In genomic region chr2:155514666-155515065, GRCm38 (mm10) we compare ENCODE assay signal across 8 mouse cellular contexts. TPM values are rescaled to one million over a fixed set of nuclear protein-coding genes. Genes with fewer than 3 reads are reported as not detected.
A peak's percentile ranks its signal among the peaks of the same experiment; 100 is the strongest.
DNase-seq lines count a peak whose midpoint lies in the region; ATAC-seq and TF ChIP-seq lines count a peak whose summit lies in the region.

No protein-coding gene starts in this region.

- intact Hi-C loops in heart, postnatal 10 days (cut with DNase I): loop anchor here (5.0 kb wide), 1 partner anchor 253 kb away; no protein-coding TSS in a partner anchor

- H3K27ac ChIP-seq in forebrain, embryonic 13.5 days: 0 out of 2 replicates have a peak overlapping the region, but pooled peaks have one; percentile 51
- no peak overlapping the region for H3K27ac ChIP-seq in liver, embryonic 14.5 days
- H3K27ac ChIP-seq in neural tube, embryonic 11.5 days (ENCODE audit: low read depth, low read length): no peak overlapping the region
- H3K27ac ChIP-seq in stomach, embryonic 14.5 days (ENCODE audit: low read length): no peak overlapping the region

- H3K4me3 ChIP-seq in forebrain, embryonic 13.5 days: peak overlapping the region; percentile 64
- no peak overlapping the region for H3K4me3 ChIP-seq in liver, embryonic 14.5 days (ENCODE audit: insufficient read depth in 1 of 2, low read depth in 2 of 2, low read length in 2 of 2)
- peak overlapping the region; percentile 50 for H3K4me3 ChIP-seq in neural tube, embryonic 11.5 days (ENCODE audit: low read depth, low read length)
- peak overlapping the region; percentile 27 for H3K4me3 ChIP-seq in stomach, embryonic 14.5 days (ENCODE audit: low read depth, low read length)

- H3K9me3 ChIP-seq in forebrain, embryonic 13.5 days (replicated peaks): no peaks in the 10 kb centered on the region
- no peaks in the 10 kb centered on the region for H3K9me3 ChIP-seq in liver, embryonic 14.5 days (ENCODE audit: control insufficient read depth, low read length)
- H3K9me3 ChIP-seq in neural tube, embryonic 11.5 days (ENCODE audit: control insufficient read depth, low read length): no peaks in the 10 kb centered on the region
- H3K9me3 ChIP-seq in stomach, embryonic 14.5 days (ENCODE audit: control insufficient read depth, low read depth, low read length): no peaks in the 10 kb centered on the region

- TF ChIP-seq CTCF in liver, embryonic 14.5 days (IDR thresholded peaks at IDR 0.05; ENCODE audit: low read depth): peak; percentile 42

- peak; percentile 29 for ATAC-seq in forebrain, embryonic 13.5 days
- ATAC-seq in liver, embryonic 14.5 days (ENCODE audit: insufficient read depth): no peak
- ATAC-seq in neural tube, embryonic 11.5 days (ENCODE audit: insufficient read depth, low FRiP score, low TSS enrichment): peak; percentile 15; the same call in 1 of the 2 replicates
- ATAC-seq in stomach, embryonic 14.5 days (ENCODE audit: insufficient number of reproducible peaks, insufficient read depth, low FRiP score, low read depth): no peak

- peak; percentile 84 for DNase-seq in B cell, adult 2 months
- DNase-seq in brain, adult 2 months (ENCODE audit: low read depth, low spot score): peak; percentile 95
- DNase-seq in heart, postnatal 10 days: peak; percentile 69 to 72
- DNase-seq in kidney, postnatal 4 days: peak; percentile 81 to 84
- no peak for DNase-seq in liver, embryonic 14.5 days (ENCODE audit: low read depth in 3 of 3, low spot score in 3 of 3)
- peak; percentile 78 for DNase-seq in neural tube, embryonic 11.5 days (ENCODE audit: low spot score)

- peaks cover 35% of the 10 kb centered on the region for H3K4me1 ChIP-seq in forebrain, embryonic 13.5 days
- H3K4me1 ChIP-seq in liver, embryonic 14.5 days (replicated peaks; ENCODE audit: control insufficient read depth in 2 of 2, insufficient read depth in 2 of 2, low read length in 1 of 2): peaks cover 10 to 12% of the 10 kb centered on the region in 2 experiments
- H3K4me1 ChIP-seq in neural tube, embryonic 11.5 days (ENCODE audit: control insufficient read depth, insufficient read depth, low read length): peaks cover 16% of the 10 kb centered on the region
- no peaks in the 10 kb centered on the region for H3K4me1 ChIP-seq in stomach, embryonic 14.5 days (ENCODE audit: control insufficient read depth, insufficient read depth, low read length)

- H3K36me3 ChIP-seq in forebrain, embryonic 13.5 days (ENCODE audit: poor library complexity, severe bottlenecking): peaks cover 2% of the 10 kb centered on the region; the same call in 1 of the 2 replicates
- no peaks in the 10 kb centered on the region for H3K36me3 ChIP-seq in liver, embryonic 14.5 days (replicated peaks; ENCODE audit: control insufficient read depth, insufficient read depth, low read depth)
- H3K36me3 ChIP-seq in neural tube, embryonic 11.5 days (ENCODE audit: control insufficient read depth, insufficient read depth, low read length): no peaks in the 10 kb centered on the region
- no peaks in the 10 kb centered on the region for H3K36me3 ChIP-seq in stomach, embryonic 14.5 days (ENCODE audit: control insufficient read depth, insufficient read depth, low read length)

- TF ChIP-seq EP300 in liver, embryonic 14.5 days (IDR thresholded peaks at IDR 0.05; ENCODE audit: low read depth): no peak

- H3K4me2 ChIP-seq in forebrain, embryonic 13.5 days: peak overlapping the region; percentile 87
- peak overlapping the region; percentile 35 for H3K4me2 ChIP-seq in liver, embryonic 14.5 days (ENCODE audit: low read depth)
- peak overlapping the region; percentile 83 for H3K4me2 ChIP-seq in neural tube, embryonic 11.5 days (ENCODE audit: low read depth)
- peak overlapping the region; percentile 56 for H3K4me2 ChIP-seq in stomach, embryonic 14.5 days (replicated peaks; ENCODE audit: low read depth, low read length)

- H3K9ac ChIP-seq in forebrain, embryonic 13.5 days: peak overlapping the region; percentile 92
- no peak overlapping the region for H3K9ac ChIP-seq in liver, embryonic 14.5 days (replicated peaks)
- H3K9ac ChIP-seq in neural tube, embryonic 11.5 days (ENCODE audit: low read length): peak overlapping the region; percentile 76
- H3K9ac ChIP-seq in stomach, embryonic 14.5 days (replicated peaks; ENCODE audit: low read depth, low read length): peak overlapping the region; percentile 18; the same call in 1 of the 2 replicates

- no peaks in the 10 kb centered on the region; the same call in 1 of the 2 replicates for H3K27me3 ChIP-seq in forebrain, embryonic 13.5 days
- H3K27me3 ChIP-seq in liver, embryonic 14.5 days (ENCODE audit: control insufficient read depth, insufficient read depth, low read length): peaks cover 12% of the 10 kb centered on the region
- no peaks in the 10 kb centered on the region for H3K27me3 ChIP-seq in neural tube, embryonic 11.5 days (ENCODE audit: control insufficient read depth, insufficient read depth, low read length)
- H3K27me3 ChIP-seq in stomach, embryonic 14.5 days (ENCODE audit: control insufficient read depth, insufficient read depth, low read length): no peaks in the 10 kb centered on the region

- whole genome bisulfite sequencing in forebrain, embryonic 13.5 days: 0% methylated on average over 21 of the region's 23 CpGs
- 4% methylated on average over 23 of the region's 23 CpGs for WGBS in liver, embryonic 14.5 days (ENCODE audit: insufficient replicate concordance)
- WGBS in neural tube, embryonic 11.5 days: 1% methylated on average over 18 of the region's 23 CpGs
- 1% methylated on average over 23 of the region's 23 CpGs for WGBS in stomach, embryonic 14.5 days

RNA-seq across cellular contexts. Expression of gene Acss2, which starts 3.1 kb away (rescaled TPM):
- polyA plus RNA-seq in forebrain, embryonic 13.5 days (2015; fragmentation: Nextera tagmentation; extraction: Ambion mirVana): 19.0 and 22.8 TPM in 2 replicates
- 10 to 100 TPM; 26.8 to 27.8 TPM for total RNA-seq in heart, postnatal 10 days (2021)
- polyA plus RNA-seq in liver, embryonic 14.5 days (2012; rRNA removed): 13.8 and 14.3 TPM in 2 replicates
- polyA plus RNA-seq in liver, embryonic 14.5 days (2014; fragmentation: Nextera tagmentation; extraction: Ambion mirVana): 18.3 and 21.4 TPM in 2 replicates
- 22.0 and 28.8 TPM in 2 replicates for polyA plus RNA-seq in neural tube, embryonic 11.5 days (2014; fragmentation: Nextera tagmentation; extraction: Ambion mirVana)
- 9.5 and 10.8 TPM in 2 replicates for polyA plus RNA-seq in stomach, embryonic 14.5 days (2014; fragmentation: Nextera tagmentation; extraction: Ambion mirVana)

RNA-seq across cellular contexts. Expression of gene Ggt7, which starts 3.4 kb away (rescaled TPM):
- 33.7 and 39.4 TPM in 2 replicates for polyA plus RNA-seq in forebrain, embryonic 13.5 days (2015; fragmentation: Nextera tagmentation; extraction: Ambion mirVana)
- 1 to 10 TPM in 1 of 2 experiments, under 1 TPM in 1; 0.98 to 1.8 TPM for total RNA-seq in heart, postnatal 10 days (2021)
- 0.35 and 0.83 TPM in 2 replicates for polyA plus RNA-seq in liver, embryonic 14.5 days (2012; rRNA removed)
- 0.18 and 0.20 TPM in 2 replicates for polyA plus RNA-seq in liver, embryonic 14.5 days (2014; fragmentation: Nextera tagmentation; extraction: Ambion mirVana)
- 14.4 and 17.1 TPM in 2 replicates for polyA plus RNA-seq in neural tube, embryonic 11.5 days (2014; fragmentation: Nextera tagmentation; extraction: Ambion mirVana)
- polyA plus RNA-seq in stomach, embryonic 14.5 days (2014; fragmentation: Nextera tagmentation; extraction: Ambion mirVana): 2.4 and 2.6 TPM in 2 replicates

RNA-seq across cellular contexts. Expression of gene Ncoa6, which starts 41.0 kb away (rescaled TPM):
- polyA plus RNA-seq in forebrain, embryonic 13.5 days (2015; fragmentation: Nextera tagmentation; extraction: Ambion mirVana): 29.6 and 30.5 TPM in 2 replicates
- 10 to 100 TPM; 40.5 to 40.7 TPM for total RNA-seq in heart, postnatal 10 days (2021)
- polyA plus RNA-seq in liver, embryonic 14.5 days (2012; rRNA removed): 8.4 and 9.0 TPM in 2 replicates
- polyA plus RNA-seq in liver, embryonic 14.5 days (2014; fragmentation: Nextera tagmentation; extraction: Ambion mirVana): 6.5 and 8.9 TPM in 2 replicates
- polyA plus RNA-seq in neural tube, embryonic 11.5 days (2014; fragmentation: Nextera tagmentation; extraction: Ambion mirVana): 33.7 and 34.7 TPM in 2 replicates
- polyA plus RNA-seq in stomach, embryonic 14.5 days (2014; fragmentation: Nextera tagmentation; extraction: Ambion mirVana): 33.4 and 35.6 TPM in 2 replicates

Comparison
In these comparisons a context has a peak if more than half of its experiments do, and no peak if none do; other contexts are left out.
1. DNase-seq: peak in B cell, adult 2 months (2 of 2), brain, adult 2 months (single experiment), heart, postnatal 10 days (2 of 2), kidney, postnatal 4 days (2 of 2) and neural tube, embryonic 11.5 days (single experiment); none in liver, embryonic 14.5 days (0 of 3).
2. ATAC-seq: peak in forebrain, embryonic 13.5 days (single experiment) and neural tube, embryonic 11.5 days (single experiment); none in liver, embryonic 14.5 days (single experiment) and stomach, embryonic 14.5 days (single experiment).
3. H3K4me2 ChIP-seq: peak in every context shown above with its lines; median percentile 87 in forebrain, embryonic 13.5 days; 83 in neural tube, embryonic 11.5 days; 56 in stomach, embryonic 14.5 days; 35 in liver, embryonic 14.5 days.
4. H3K4me3 ChIP-seq: peak in forebrain, embryonic 13.5 days (single experiment), neural tube, embryonic 11.5 days (single experiment) and stomach, embryonic 14.5 days (single experiment); none in liver, embryonic 14.5 days (0 of 2).